Mouse (Mus musculus): ENCODE measurements around the gene Fam198a. TPM values are rescaled to one million over a fixed set of nuclear protein-coding genes. Genes with fewer than 3 reads are reported as not detected.

The Fam198a gene
- 1.6 and 1.8 TPM in 2 replicates for polyA plus RNA-seq (2016; fragmentation: Nextera tagmentation; extraction: Ambion mirVana)

DNA sequence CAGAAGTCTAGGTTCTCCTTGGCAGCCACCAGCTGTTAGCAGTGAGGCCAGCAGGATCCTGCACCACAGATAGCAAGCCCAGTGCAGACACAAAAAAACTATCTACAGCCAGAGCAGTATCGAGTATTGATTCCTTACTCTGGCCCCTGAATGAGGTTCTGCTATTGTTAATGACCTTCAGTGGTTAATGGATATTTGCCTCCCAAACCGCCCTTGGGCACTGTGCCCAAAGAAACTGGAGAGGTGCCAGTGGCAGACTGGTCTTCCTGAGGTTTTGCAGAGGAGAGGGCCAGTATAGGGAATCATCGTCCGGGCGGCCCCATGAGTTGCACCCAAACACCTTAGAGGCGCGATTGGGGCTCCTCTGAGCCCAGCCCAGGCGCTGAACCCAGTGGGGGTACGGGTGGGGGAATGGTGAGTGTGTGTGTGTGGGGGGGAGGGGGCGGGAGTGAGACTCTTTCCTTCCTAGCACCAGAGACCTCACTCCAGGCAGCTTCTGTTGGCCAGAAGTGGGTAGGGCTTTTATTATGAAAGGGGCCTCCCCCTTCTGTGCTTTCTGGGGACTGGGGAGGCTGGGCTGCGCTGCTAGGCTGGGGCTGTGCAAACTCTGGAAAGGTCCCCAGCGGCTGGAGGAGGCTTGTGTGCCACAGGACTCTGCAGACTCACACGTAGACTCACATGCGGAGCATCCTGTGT is at the start of gene Fam198a:
TSS of gene Fam198a (plus strand) at position 571 of the 696 bp plus-strand sequence.
- Histone ChIP-seq H3K27me3 (peaks cover 6% of the 10 kb centered on the region), H3K9me3 (no peaks in the 10 kb centered on the region), H3K4me3 (replicated peaks) (peak within 1 kb of the TSS; percentile 31), H3K4me2 (peak within 1 kb of the TSS; percentile 54), H3K36me3 (no peaks in the 10 kb centered on the region; the same call in 1 of the 2 replicates), H3K9ac (replicated peaks) (peak within 1 kb of the TSS; percentile 56; the same call in 1 of the 2 replicates), H3K4me1 (replicated peaks) (peaks cover 19% of the 10 kb centered on the region), H3K27ac (peak within 1 kb of the TSS; percentile 67)
- ATAC-seq (ENCODE audit: insufficient number of reproducible peaks, insufficient read depth, low FRiP score, low TSS enrichment, low read depth), result peak; percentile 87
- WGBS, result 7% methylated on average over 13 of the region's 14 CpGs

DNA sequence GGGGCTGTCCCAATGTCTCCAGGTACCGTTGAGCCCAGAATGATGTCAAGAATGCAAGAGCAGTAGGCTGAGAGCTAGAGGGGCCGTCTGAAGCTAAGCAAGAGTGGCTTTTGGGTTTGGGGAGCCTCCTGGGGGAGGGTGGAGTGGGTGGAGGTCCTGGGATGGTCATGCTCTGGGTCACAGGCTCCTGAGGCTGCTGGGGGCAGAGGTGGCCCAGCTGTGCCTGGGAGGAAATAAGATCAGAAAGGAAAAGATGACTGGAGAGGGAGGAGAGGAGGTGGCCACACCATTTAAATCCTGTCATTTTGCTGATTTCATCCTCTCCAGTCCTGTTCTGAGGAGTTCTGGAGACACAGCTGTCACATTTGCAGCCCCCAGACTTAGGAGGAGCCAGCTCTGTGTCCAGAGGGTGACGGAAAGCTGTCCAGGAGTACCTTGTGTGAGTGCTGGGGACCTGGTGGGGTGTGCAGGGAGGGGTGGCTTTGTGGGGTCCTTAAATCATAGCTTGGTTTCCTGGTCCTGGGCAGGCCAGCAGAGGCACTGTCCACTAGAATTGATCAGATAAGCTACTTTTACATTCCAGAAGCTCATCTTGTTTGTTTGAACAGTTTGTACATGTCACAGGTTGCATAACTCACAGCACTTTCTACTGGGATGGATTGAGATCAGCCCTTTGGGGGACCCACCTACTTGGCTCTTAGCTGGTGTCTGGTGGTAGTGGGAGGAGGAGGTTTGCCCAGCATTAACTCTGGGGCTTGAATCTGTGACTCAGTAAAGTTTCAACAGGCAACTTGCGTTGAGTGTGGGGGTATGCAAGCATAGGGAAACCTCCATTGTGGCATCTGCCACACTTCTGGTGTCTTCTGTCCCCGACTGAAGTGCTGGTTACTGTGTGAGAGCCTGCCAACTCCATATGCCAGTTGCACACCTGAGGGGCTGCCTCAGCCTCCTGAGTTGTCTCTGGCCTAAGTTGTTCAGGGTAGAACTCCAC is 48.8 kb upstream of the Fam198a start:
- no peak overlapping the region for H3K9ac ChIP-seq (replicated peaks)
- ATAC-seq (ENCODE audit: insufficient number of reproducible peaks, insufficient read depth, low FRiP score, low TSS enrichment, low read depth), result no peak
- WGBS, result 73% methylated on average over 5 of the region's 5 CpGs

DNA sequence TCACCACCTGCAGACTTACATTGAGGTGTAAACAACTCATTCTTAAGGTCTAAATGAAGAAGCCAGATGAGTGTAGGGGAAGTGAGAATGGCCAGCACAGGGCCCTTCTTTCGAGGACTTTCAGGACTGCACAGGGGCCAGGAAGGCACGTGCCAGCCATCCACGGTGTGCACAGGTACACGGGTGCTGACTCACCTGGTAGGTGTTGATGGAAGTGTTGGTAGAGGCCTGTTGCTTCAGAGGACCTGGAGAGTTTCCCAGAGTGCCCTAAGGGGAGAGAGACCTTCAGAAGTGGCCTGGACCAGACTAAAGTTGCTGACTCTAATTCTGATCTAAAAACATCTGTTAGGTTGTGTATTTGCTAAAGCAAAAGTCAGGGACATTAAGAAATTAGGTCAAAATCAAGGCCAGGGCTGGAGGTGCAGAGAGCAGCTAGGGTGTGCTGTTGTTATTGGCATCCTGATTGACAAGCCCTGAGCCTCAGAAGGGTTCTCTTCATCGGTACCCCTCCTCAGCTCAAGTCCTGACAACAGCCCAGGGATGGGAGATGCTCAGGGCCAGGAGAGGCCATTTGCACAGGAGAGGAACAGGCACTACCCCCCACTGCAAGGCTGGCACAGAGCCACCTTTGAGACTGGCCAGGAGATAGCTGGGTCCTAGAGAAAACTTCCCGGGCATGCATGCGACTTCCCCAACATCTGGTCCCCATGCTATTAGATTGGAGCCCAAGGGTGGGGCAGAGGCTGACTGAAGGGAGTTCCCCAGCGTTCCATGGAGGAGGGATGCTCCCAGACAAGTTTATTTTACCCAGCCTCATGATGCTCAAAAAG is 47.1 kb upstream of the Fam198a start:
- Histone ChIP-seq H3K4me3 (replicated peaks) (no peak overlapping the region), H3K27ac (no peak overlapping the region), H3K4me1 (replicated peaks) (no peaks in the 10 kb centered on the region), H3K9me3 (no peaks in the 10 kb centered on the region), H3K9ac (replicated peaks) (no peak overlapping the region), H3K36me3 (no peaks in the 10 kb centered on the region), H3K4me2 (no peak overlapping the region), H3K27me3 (peaks cover 5% of the 10 kb centered on the region; the same call in 1 of the 2 replicates)
- no peak for ATAC-seq (ENCODE audit: insufficient number of reproducible peaks, insufficient read depth, low FRiP score, low TSS enrichment, low read depth)
- WGBS, result 79% methylated on average over 8 of the region's 8 CpGs

More for the DNA sequence above, 48.8 kb upstream of the Fam198a start:
- no peak overlapping the region for H3K4me2 ChIP-seq
- H3K27ac ChIP-seq, result no peak overlapping the region
- no peak overlapping the region for H3K4me3 ChIP-seq (replicated peaks)
- H3K4me1 ChIP-seq (replicated peaks), result no peaks in the 10 kb centered on the region
- peaks cover 5% of the 10 kb centered on the region; the same call in 1 of the 2 replicates for H3K27me3 ChIP-seq
- H3K36me3 ChIP-seq, result no peaks in the 10 kb centered on the region
- H3K9me3 ChIP-seq, result no peaks in the 10 kb centered on the region

DNA sequence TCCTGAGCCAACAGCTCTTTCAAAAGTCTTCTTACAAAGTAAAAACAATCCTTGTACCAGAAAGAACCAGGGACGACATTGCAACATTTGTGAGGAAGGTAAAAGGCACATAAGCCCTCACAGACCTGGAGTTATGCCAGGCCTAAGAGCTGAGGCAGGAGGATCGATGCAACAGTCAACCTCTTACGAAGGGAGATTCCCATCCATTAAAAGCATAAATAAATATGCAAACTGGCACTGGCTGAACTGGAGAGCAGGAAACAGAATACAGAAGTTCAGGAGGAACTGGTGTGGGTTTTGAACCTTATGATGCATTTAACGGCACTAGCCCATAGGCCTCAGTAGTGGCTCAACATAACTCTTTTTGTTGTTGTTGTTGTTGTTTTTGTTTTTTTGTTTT is 46.5 kb upstream of the Fam198a start:
- Histone ChIP-seq H3K9me3 (no peaks in the 10 kb centered on the region), H3K36me3 (no peaks in the 10 kb centered on the region), H3K9ac (replicated peaks) (no peak overlapping the region), H3K27me3 (peaks cover 5% of the 10 kb centered on the region; the same call in 1 of the 2 replicates), H3K4me3 (replicated peaks) (no peak overlapping the region), H3K4me1 (replicated peaks) (no peaks in the 10 kb centered on the region), H3K4me2 (no peak overlapping the region), H3K27ac (no peak overlapping the region)
- WGBS, result 90% methylated on average over 4 of the region's 4 CpGs
- no peak for ATAC-seq (ENCODE audit: insufficient number of reproducible peaks, insufficient read depth, low FRiP score, low TSS enrichment, low read depth)

DNA sequence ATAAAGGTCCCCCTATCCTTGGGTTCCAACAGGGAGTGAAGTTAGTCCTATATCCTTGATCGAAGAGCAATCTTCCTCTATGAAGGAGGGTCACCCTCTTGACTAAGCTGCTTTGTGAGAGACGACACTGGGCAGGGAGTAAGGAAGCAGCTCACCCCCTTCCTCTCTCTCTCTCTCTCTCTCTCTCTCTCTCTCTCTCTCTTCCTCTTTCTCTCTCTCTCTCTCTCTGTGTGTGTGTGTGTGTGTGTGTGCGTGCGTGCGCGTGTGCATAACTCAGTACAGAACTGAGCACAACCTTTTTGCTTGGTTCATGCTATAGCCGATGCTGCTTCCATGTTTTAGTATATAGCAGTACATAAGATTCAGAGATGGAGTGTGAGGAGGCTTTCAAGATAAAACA is 45.8 kb upstream of the Fam198a start:
- 90% methylated on average over 7 of the region's 7 CpGs for WGBS
- H3K9ac ChIP-seq (replicated peaks), result no peak overlapping the region
- no peak overlapping the region for H3K4me2 ChIP-seq
- no peak overlapping the region for H3K27ac ChIP-seq
- no peaks in the 10 kb centered on the region for H3K36me3 ChIP-seq
- no peaks in the 10 kb centered on the region for H3K4me1 ChIP-seq (replicated peaks)
- H3K9me3 ChIP-seq, result no peaks in the 10 kb centered on the region
- no peak for ATAC-seq (ENCODE audit: insufficient number of reproducible peaks, insufficient read depth, low FRiP score, low TSS enrichment, low read depth)
- H3K27me3 ChIP-seq, result peaks cover 5% of the 10 kb centered on the region; the same call in 1 of the 2 replicates
- no peak overlapping the region for H3K4me3 ChIP-seq (replicated peaks)

DNA sequence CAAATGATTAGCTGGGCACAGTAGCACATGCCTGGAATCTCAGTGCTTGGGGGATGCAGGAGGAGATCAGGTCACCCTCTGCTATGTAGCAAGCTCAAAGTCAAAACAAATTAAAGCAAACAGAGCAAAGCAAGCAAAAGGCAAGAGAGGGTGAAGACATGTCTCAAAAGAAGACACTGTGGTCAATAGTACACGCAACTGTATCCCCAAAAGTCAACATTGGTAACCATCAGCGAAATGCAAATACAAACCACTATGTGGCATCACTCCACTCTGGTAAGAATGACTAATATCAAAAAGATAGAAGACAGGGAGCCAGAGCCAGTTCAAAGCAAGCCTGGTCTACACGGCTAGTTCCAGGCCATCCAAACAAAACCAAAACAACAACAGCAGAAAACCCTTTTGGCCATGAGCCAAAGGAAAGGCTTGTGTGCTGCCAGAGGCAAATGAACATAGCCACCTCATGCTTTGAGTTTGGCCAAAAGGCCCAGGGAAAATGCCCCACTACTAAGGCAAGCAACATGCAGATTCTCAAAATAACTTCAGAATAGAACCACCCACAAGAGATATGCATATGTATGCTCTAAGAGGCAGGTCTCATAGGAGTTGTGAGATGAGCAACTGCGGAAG is 45.1 kb upstream of the Fam198a start:
- H3K36me3 ChIP-seq, result no peaks in the 10 kb centered on the region
- peaks cover 5% of the 10 kb centered on the region; the same call in 1 of the 2 replicates for H3K27me3 ChIP-seq
- no peak overlapping the region for H3K4me3 ChIP-seq (replicated peaks)
- ATAC-seq (ENCODE audit: insufficient number of reproducible peaks, insufficient read depth, low FRiP score, low TSS enrichment, low read depth), result no peak
- H3K27ac ChIP-seq, result no peak overlapping the region
- H3K9me3 ChIP-seq, result no peaks in the 10 kb centered on the region
- no peaks in the 10 kb centered on the region for H3K4me1 ChIP-seq (replicated peaks)
- no peak overlapping the region for H3K9ac ChIP-seq (replicated peaks)
- 86% methylated on average over 4 of the region's 4 CpGs for WGBS
- no peak overlapping the region for H3K4me2 ChIP-seq

DNA sequence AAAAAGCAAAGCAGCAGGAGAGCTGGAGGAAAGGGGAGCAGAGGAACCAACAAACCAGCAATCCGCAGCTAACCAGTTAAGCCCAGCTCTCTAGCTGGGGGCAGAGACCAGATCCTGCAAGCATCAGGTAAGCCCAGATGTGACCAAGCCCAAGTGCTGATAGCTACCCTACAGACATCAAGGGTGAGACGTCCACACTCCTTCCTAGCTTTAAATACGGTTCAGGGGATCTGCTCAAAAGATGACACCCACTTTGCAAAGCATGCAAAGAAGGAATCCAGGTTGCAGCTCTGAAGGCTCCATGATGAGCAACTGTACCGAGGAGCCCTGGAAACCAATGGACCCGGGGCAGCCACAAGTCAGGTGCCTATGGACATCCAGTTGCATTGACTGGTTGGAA is 44.3 kb upstream of the Fam198a start:
- WGBS, result 84% methylated on average over 5 of the region's 5 CpGs
- Histone ChIP-seq H3K9ac (replicated peaks) (no peak overlapping the region), H3K4me2 (no peak overlapping the region), H3K9me3 (no peaks in the 10 kb centered on the region), H3K4me1 (replicated peaks) (no peaks in the 10 kb centered on the region), H3K27ac (no peak overlapping the region), H3K4me3 (replicated peaks) (no peak overlapping the region), H3K36me3 (no peaks in the 10 kb centered on the region), H3K27me3 (peaks cover 5% of the 10 kb centered on the region; the same call in 1 of the 2 replicates)
- ATAC-seq (ENCODE audit: insufficient number of reproducible peaks, insufficient read depth, low FRiP score, low TSS enrichment, low read depth), result no peak

DNA sequence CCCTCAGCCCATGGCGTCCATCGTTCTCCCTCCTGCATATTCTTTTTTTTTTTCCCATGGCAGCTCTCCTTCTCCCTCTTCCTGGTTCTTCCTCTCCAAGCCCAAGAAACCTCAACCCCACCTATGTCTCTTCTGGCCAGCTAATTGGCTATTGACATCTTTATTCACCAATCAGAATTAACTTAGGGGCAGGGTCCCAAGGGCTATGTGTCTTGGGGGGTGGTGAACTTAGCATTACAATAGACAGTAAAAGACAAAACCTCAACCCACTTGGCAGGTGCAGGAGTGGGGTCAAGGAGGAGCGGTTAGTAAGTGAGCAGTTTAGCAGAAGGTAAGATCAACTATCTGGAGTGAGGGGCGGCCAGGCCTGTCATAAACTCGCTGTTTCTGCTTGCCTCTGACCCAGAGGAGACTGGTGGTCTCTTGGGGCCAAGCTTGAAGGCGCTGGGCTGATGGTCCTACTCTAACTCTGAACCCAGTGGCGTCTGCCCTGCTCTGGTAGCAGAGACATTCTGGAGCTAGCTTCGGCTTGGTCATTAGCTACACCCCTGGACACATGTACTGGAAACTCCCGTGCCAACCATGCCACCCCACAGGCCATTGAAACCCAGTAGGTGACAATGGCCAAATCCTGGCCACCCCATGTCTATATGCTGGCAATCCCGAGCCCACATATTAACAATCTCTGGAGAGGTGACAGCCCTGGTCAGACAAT is 43.3 kb upstream of the Fam198a start:
- H3K27me3 ChIP-seq, result peaks cover 1% of the 10 kb centered on the region; the same call in 1 of the 2 replicates
- no peak overlapping the region for H3K27ac ChIP-seq
- H3K9ac ChIP-seq (replicated peaks), result no peak overlapping the region
- 74% methylated on average over 10 of the region's 10 CpGs for WGBS
- H3K9me3 ChIP-seq, result no peaks in the 10 kb centered on the region
- no peak overlapping the region for H3K4me3 ChIP-seq (replicated peaks)
- no peak for ATAC-seq (ENCODE audit: insufficient number of reproducible peaks, insufficient read depth, low FRiP score, low TSS enrichment, low read depth)
- no peaks in the 10 kb centered on the region for H3K36me3 ChIP-seq
- no peak overlapping the region for H3K4me2 ChIP-seq
- H3K4me1 ChIP-seq (replicated peaks), result no peaks in the 10 kb centered on the region

DNA sequence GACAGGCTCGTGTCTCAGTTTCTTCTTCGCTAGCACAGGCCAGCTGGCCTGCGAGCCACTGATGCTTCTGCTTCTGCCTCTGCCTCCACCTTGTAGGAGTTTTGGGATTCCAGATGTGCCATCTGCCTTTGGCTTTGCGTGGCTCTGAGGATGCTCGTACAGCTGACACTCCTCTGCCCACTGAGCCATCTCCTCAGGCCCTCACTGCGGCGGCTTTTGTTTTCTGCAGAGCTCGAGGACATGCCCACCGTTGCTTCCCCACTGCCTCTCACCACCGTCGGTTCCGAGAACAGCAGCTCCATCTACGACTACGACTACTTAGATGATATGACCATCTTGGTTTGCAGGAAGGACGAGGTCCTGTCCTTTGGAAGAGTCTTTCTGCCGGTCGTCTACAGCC is 42.5 kb upstream of the Fam198a start:
- no peaks in the 10 kb centered on the region for H3K4me1 ChIP-seq (replicated peaks)
- H3K36me3 ChIP-seq, result no peaks in the 10 kb centered on the region
- H3K27ac ChIP-seq, result no peak overlapping the region
- H3K9me3 ChIP-seq, result no peaks in the 10 kb centered on the region
- H3K9ac ChIP-seq (replicated peaks), result no peak overlapping the region
- ATAC-seq (ENCODE audit: insufficient number of reproducible peaks, insufficient read depth, low FRiP score, low TSS enrichment, low read depth), result no peak
- WGBS, result 88% methylated on average over 17 of the region's 17 CpGs
- no peaks in the 10 kb centered on the region for H3K27me3 ChIP-seq
- no peak overlapping the region for H3K4me3 ChIP-seq (replicated peaks)
- H3K4me2 ChIP-seq, result no peak overlapping the region

DNA sequence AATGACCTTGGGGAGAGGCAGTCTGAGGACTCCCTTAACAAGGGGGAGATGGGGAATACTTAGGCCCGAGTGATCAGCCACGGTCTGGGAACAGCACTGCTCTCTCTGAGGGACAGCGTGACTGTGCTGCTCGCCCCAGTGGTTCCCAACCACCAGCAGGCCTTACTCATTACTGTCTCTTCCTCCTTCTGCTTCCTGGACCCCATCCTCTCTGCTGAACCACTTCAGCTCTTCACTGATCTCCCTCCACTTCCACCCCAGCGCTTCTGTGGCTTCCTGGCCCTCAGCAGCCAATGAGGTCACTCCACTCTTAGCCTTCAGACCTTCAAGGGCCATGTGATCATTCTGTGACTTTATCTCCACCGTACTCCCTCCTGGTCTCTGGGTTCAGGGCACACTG is 41.2 kb upstream of the Fam198a start:
- Histone ChIP-seq H3K9me3 (no peaks in the 10 kb centered on the region), H3K4me2 (no peak overlapping the region), H3K9ac (replicated peaks) (no peak overlapping the region), H3K4me1 (replicated peaks) (no peaks in the 10 kb centered on the region), H3K4me3 (replicated peaks) (no peak overlapping the region), H3K27me3 (no peaks in the 10 kb centered on the region), H3K36me3 (no peaks in the 10 kb centered on the region), H3K27ac (no peak overlapping the region)
- 84% methylated on average over 6 of the region's 6 CpGs for WGBS
- no peak for ATAC-seq (ENCODE audit: insufficient number of reproducible peaks, insufficient read depth, low FRiP score, low TSS enrichment, low read depth)
